Mouse (Mus musculus) midbrain, embryonic 13.5 days (tissue): Measurements from ENCODE around the gene Pold2. TPM values are rescaled to one million over a fixed set of nuclear protein-coding genes. Genes with fewer than 3 reads are reported as not detected.

Experiments
- ATAC-seq: fragments of 200-750 bp; cut with Nextera tagmentation; 2 replicates; pipeline ENCODE4 v1.8.0; 2017; ENCODE audit warnings: mild to moderate bottlenecking, moderate TSS enrichment, moderate library complexity
- H3K27ac ChIP-seq: fragments of 300-500 bp; sonication (generic); 2 replicates; pipeline ENCODE4 v1.5.1; 2015; ENCODE audit warnings: inconsistent platforms, mild to moderate bottlenecking, moderate library complexity
- H3K27me3 ChIP-seq: fragments of 300-500 bp; sonication (generic); 2 replicates; pipeline ENCODE4 v1.6.1; 2015; ENCODE audit warnings: mild to moderate bottlenecking, inconsistent platforms
- H3K36me3 ChIP-seq: fragments of 300-500 bp; sonication (generic); 2 replicates; pipeline ENCODE4 v1.6.1; 2015; ENCODE audit warnings: mild to moderate bottlenecking, inconsistent platforms
- H3K4me1 ChIP-seq: fragments of 300-500 bp; sonication (generic); replicated peaks from 2 replicates; pipeline ENCODE4 v1.6.1; 2015; ENCODE audit warnings: inconsistent platforms
- H3K4me2 ChIP-seq: fragments of 300-500 bp; sonication (generic); replicated peaks from 2 replicates; pipeline ENCODE4 v1.6.1; 2015; ENCODE audit warnings: moderate library complexity, mild to moderate bottlenecking, inconsistent platforms
- H3K4me3 ChIP-seq: fragments of 300-500 bp; sonication (generic); replicated peaks from 2 replicates; pipeline ENCODE4 v1.5.1; 2015; ENCODE audit warnings: mild to moderate bottlenecking, inconsistent platforms
- H3K9ac ChIP-seq: fragments of 300-500 bp; sonication (generic); replicated peaks from 2 replicates; pipeline ENCODE4 v1.6.1; 2015; ENCODE audit warnings: mild to moderate bottlenecking, inconsistent platforms
- H3K9me3 ChIP-seq: fragments of 300-500 bp; sonication (generic); 2 replicates; pipeline ENCODE4 v1.6.1; 2016; ENCODE audit warnings: mild to moderate bottlenecking, inconsistent platforms
- WGBS: fragments of 180-500 bp; shearing (Covaris S2); methylation state at CpG from one replicate; pipeline ENCODE4 v1.1.7; 2015; 5-methylcytosine and 5-hydroxymethylcytosine counted together
- polyA plus RNA-seq: library from polyadenylated mRNA; unstranded; fragments of >200 nt; fragmentation: Nextera tagmentation; extraction: Ambion mirVana; gene quantifications from 2 replicates; pipeline ENCODE4 v1.2.1, GENCODE M21; 2015

Pold2 gene
- polyA plus RNA-seq, 1 experiment from 2014 or later = 63.0 TPM

GRCm38 (mm10) chr11:5855481-5855880, 22.6 kb downstream of the Pold2 start:
- no peak for ATAC-seq
- H3K4me3 ChIP-seq = no peak overlapping the region
- H3K27me3 ChIP-seq = peaks cover 7% of the 10 kb centered on the region
- H3K9me3 ChIP-seq = no peaks in the 10 kb centered on the region
- no peak overlapping the region for H3K27ac ChIP-seq
- no peak overlapping the region for H3K9ac ChIP-seq
- no peaks in the 10 kb centered on the region for H3K36me3 ChIP-seq
- no peaks in the 10 kb centered on the region for H3K4me1 ChIP-seq
- H3K4me2 ChIP-seq = no peak overlapping the region

GRCm38 (mm10) chr11:5852314-5852713, 25.8 kb downstream of the Pold2 start:
- H3K9me3 ChIP-seq = no peaks in the 10 kb centered on the region
- no peak overlapping the region for H3K9ac ChIP-seq
- H3K27me3 ChIP-seq = no peaks in the 10 kb centered on the region
- no peak overlapping the region for H3K27ac ChIP-seq
- ATAC-seq = no peak
- no peaks in the 10 kb centered on the region for H3K36me3 ChIP-seq
- H3K4me3 ChIP-seq = no peak overlapping the region
- H3K4me2 ChIP-seq = no peak overlapping the region
- H3K4me1 ChIP-seq = peaks cover 9% of the 10 kb centered on the region
- 60% methylated on average over 1 of the region's 1 CpGs for WGBS

GRCm38 (mm10) chr11:5851021-5851736, 26.9 kb downstream of the Pold2 start:
- Histone ChIP-seq H3K9me3 (no peaks in the 10 kb centered on the region), H3K27ac (no peak overlapping the region), H3K27me3 (no peaks in the 10 kb centered on the region), H3K4me1 (peaks cover 9% of the 10 kb centered on the region), H3K4me2 (no peak overlapping the region), H3K9ac (no peak overlapping the region), H3K4me3 (no peak overlapping the region), H3K36me3 (no peaks in the 10 kb centered on the region)
- 68% methylated on average over 4 of the region's 4 CpGs for WGBS
- no peak for ATAC-seq

- Histone ChIP-seq H3K27ac (no peak overlapping the region), H3K9ac (no peak overlapping the region), H3K9me3 (no peaks in the 10 kb centered on the region), H3K4me3 (no peak overlapping the region), H3K36me3 (no peaks in the 10 kb centered on the region), H3K27me3 (no peaks in the 10 kb centered on the region), H3K4me2 (no peak overlapping the region), H3K4me1 (peaks cover 9% of the 10 kb centered on the region)
- 83% methylated on average over 5 of the region's 5 CpGs for WGBS
- no peak for ATAC-seq
These were observed 27.6 kb downstream of the Pold2 start for GRCm38 (mm10) chr11:5850452-5850851.

GRCm38 (mm10) chr11:5849316-5849715, 28.8 kb downstream of the Pold2 start:
- Histone ChIP-seq H3K27ac (no peak overlapping the region), H3K4me2 (no peak overlapping the region), H3K9me3 (no peaks in the 10 kb centered on the region), H3K36me3 (no peaks in the 10 kb centered on the region), H3K4me3 (no peak overlapping the region), H3K4me1 (peaks cover 9% of the 10 kb centered on the region), H3K27me3 (no peaks in the 10 kb centered on the region), H3K9ac (0 out of 2 replicates have a peak overlapping the region, but pooled peaks have one; percentile 1)
- no peak; the same call in 1 of the 2 replicates for ATAC-seq
- WGBS = 44% methylated on average over 1 of the region's 2 CpGs

DNA sequence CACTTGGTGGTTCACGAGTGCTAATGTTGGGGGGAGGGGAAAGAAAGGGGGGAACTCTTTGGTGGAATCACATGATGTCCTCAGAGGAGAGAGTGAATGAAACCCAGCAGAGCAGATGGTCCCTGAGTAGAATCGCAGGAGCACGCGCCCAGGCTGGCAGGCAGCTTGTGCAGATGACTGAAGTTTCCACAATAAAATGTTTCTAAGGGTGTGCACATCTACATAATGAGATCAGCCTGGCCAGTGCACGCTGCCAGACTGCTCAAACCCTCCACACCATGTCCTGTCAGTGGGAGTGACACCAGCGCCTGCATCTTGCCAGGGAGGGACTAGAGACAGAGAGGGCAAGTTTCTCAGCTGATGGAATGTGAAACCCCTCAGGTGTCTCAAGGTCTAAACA, 29.4 kb downstream of the Pold2 start:
- WGBS = 38% methylated on average over 6 of the region's 6 CpGs
- no peak overlapping the region for H3K27ac ChIP-seq
- no peaks in the 10 kb centered on the region for H3K27me3 ChIP-seq
- H3K4me1 ChIP-seq = peaks cover 9% of the 10 kb centered on the region
- ATAC-seq = peak; percentile 74
- H3K9ac ChIP-seq = no peak overlapping the region; the same call in 1 of the 2 replicates
- H3K4me3 ChIP-seq = no peak overlapping the region
- no peaks in the 10 kb centered on the region for H3K36me3 ChIP-seq
- no peak overlapping the region for H3K4me2 ChIP-seq
- H3K9me3 ChIP-seq = no peaks in the 10 kb centered on the region

- Histone ChIP-seq H3K36me3 (no peaks in the 10 kb centered on the region), H3K9me3 (no peaks in the 10 kb centered on the region), H3K4me1 (peaks cover 9% of the 10 kb centered on the region), H3K9ac (no peak overlapping the region), H3K27me3 (no peaks in the 10 kb centered on the region), H3K4me2 (no peak overlapping the region), H3K4me3 (no peak overlapping the region), H3K27ac (no peak overlapping the region)
- ATAC-seq = no peak
- WGBS = 78% methylated on average over 7 of the region's 7 CpGs
These were observed 31.3 kb downstream of the Pold2 start for GRCm38 (mm10) chr11:5846639-5847345.

DNA sequence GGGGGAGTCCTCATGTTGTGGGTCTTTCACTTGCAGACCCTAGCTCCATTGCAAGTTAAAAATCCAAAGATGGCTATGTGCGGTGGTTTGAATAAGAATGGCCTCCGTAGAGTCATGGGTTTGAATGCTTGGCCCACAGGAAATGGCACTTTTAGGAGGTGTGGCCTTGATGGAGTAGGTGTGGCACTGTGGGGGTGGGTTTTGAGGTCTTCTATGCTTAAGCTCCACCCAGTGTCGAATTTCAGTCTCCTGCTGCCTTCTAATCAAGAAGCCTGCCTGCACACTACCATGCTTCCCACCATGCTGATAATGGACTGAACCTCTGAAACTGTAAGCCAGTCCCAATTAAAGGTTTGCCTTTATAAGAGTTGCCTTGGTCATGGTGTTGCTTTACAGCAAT, 35.0 kb downstream of the Pold2 start:
- no peak for ATAC-seq
- 91% methylated on average over 3 of the region's 3 CpGs for WGBS

GRCm38 (mm10) chr11:5841751-5842150, 36.3 kb downstream of the Pold2 start:
- Histone ChIP-seq H3K9me3 (no peaks in the 10 kb centered on the region), H3K36me3 (no peaks in the 10 kb centered on the region), H3K9ac (no peak overlapping the region), H3K4me2 (no peak overlapping the region), H3K27me3 (no peaks in the 10 kb centered on the region), H3K4me3 (no peak overlapping the region), H3K4me1 (peaks cover 10% of the 10 kb centered on the region), H3K27ac (no peak overlapping the region)
- 97% methylated on average over 2 of the region's 2 CpGs for WGBS
- no peak for ATAC-seq

More for the DNA sequence above, 35.0 kb downstream of the Pold2 start:
- Histone ChIP-seq H3K4me2 (no peak overlapping the region), H3K4me1 (0 out of 2 replicates have a peak, but pooled peaks cover 2% of the 10 kb centered on the region), H3K36me3 (no peaks in the 10 kb centered on the region), H3K9me3 (no peaks in the 10 kb centered on the region), H3K4me3 (no peak overlapping the region), H3K27ac (no peak overlapping the region), H3K9ac (no peak overlapping the region), H3K27me3 (no peaks in the 10 kb centered on the region)

- Histone ChIP-seq H3K9me3 (no peaks in the 10 kb centered on the region), H3K4me2 (no peak overlapping the region), H3K27ac (no peak overlapping the region), H3K9ac (no peak overlapping the region), H3K4me1 (peaks cover 16% of the 10 kb centered on the region), H3K36me3 (no peaks in the 10 kb centered on the region), H3K4me3 (no peak overlapping the region), H3K27me3 (no peaks in the 10 kb centered on the region)
- 75% methylated on average over 7 of the region's 7 CpGs for WGBS
- ATAC-seq = no peak
These were observed 37.7 kb downstream of the Pold2 start for GRCm38 (mm10) chr11:5840346-5840745.

DNA sequence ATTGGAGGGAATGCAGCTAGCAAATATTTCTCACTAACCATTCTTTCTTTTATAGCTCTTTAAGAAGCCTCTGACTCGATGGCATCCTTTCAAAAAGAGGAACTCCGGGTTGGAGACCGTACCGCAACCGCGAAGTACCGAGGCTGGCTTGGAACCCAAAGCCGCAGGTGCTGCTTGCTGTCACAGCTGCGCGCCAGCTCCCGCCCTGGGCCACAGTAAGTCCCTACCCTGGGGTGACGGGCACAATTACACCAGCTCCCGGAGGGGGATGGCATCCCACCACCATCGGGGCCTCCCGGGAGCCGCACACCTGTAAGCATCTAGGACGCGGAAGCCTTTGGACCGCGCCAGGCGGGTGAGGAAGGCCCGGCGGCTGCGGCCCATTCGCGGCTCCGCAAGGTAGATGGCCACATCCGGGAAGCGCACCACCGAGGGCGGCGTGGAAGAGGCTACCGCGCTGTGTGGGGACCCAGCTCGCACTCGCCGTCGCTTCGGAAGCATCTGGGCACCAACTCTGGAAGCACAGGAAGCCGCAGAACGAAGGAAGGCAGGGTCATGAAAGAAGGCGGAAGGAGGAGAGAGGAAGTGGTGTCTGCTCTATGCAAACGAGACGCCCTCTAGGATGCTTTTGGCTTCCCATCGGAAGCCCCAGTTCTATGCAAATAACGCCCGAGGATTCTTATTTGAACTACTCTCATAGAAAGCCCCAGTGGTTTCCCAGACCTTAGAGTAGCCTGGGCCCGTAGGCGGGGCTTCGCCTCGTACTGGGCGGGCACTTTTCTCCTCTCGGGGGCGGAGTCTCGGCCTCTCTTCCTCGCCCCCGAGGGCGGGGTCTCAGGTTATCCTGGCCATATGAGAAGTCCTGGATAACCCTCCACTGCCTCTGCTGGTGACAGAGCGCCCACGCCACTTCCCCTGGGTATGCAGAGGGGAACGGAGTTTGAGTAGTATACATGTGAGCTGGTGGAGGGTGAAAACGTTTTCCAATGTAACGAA, 40.5 kb downstream of the Pold2 start, which contains the start of gene Polm:
Gene Polm (minus strand): TSS at position 766 of the 996 bp plus-strand sequence.
- H3K4me2 ChIP-seq = peak within 1 kb of the TSS; percentile 80
- no peaks in the 10 kb centered on the region for H3K9me3 ChIP-seq
- peak; percentile 97 for ATAC-seq
- H3K4me3 ChIP-seq = peak within 1 kb of the TSS; percentile 62
- H3K27ac ChIP-seq = peak within 1 kb of the TSS; percentile 64
- peaks cover 16% of the 10 kb centered on the region for H3K4me1 ChIP-seq
- H3K36me3 ChIP-seq = peaks cover 20% of the 10 kb centered on the region
- no peaks in the 10 kb centered on the region for H3K27me3 ChIP-seq
- WGBS = under 1% methylated on average over 62 of the region's 63 CpGs
- H3K9ac ChIP-seq = peak within 1 kb of the TSS; percentile 76
